Mouse (Mus musculus): ENCODE measurements around the gene Ncf2. TPM values are rescaled to one million over a fixed set of nuclear protein-coding genes. Genes with fewer than 3 reads are reported as not detected.

The Ncf2 gene
- polyA plus RNA-seq, 1 experiment = 2.7 TPM

DNA sequence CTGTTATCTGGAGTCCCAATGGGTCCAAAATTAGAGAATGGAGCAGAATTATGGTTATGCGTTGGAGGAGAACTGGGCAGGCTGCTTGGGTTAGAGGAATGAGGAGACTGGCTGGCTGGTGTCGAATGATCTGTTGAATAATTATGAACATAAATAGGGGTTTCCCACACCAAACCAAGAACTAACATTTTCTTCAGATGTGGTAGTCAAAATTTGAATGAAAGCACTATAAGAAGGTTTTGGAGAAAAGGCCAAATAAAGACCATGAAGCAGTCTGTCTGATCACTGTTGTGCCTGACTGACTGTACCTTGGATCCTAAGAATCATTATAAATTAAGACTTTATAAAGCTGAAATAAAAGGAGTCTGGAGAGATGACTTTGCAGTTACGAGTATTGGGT is 40.3 kb downstream of the Ncf2 start:
- Histone ChIP-seq H3K4me1 (ENCODE audit: control insufficient read depth, insufficient read depth, low read length) (no peaks in the 10 kb centered on the region), H3K27me3 (ENCODE audit: control insufficient read depth, insufficient read depth, low read length) (no peaks in the 10 kb centered on the region), H3K27ac (ENCODE audit: insufficient read depth, low read length) (no peak overlapping the region), H3K4me3 (replicated peaks; ENCODE audit: insufficient read depth, low read depth, low read length) (no peak overlapping the region)
- WGBS = 87% methylated on average over 3 of the region's 3 CpGs
- TF ChIP-seq POLR2A (IDR thresholded peaks at IDR 0.05; ENCODE audit: borderline replicate concordance, insufficient read depth, low read length) (no peak), CTCF (IDR thresholded peaks at IDR 0.05; ENCODE audit: borderline replicate concordance, insufficient read depth, low read depth, low read length) (no peak)
- no peak for DNase-seq

DNA sequence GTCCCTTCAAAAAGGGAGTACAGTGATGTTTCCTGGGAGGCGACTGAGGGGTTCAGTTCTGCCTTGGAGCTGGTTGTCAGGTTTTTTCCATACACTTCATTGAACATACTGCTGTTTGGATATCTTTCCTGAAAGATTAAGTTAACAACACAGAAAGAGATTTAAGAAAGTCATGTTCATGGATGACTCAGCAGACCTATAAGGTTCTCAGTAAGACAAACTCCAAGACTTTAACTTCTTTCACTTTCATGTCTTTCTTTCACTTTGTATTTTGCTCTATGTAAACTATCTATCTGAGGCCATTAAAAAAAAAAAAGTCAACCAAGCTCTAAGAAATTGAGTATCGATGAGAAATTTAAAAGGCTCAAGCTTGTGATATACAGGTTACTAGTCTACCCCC is 41.1 kb downstream of the Ncf2 start:
- Histone ChIP-seq H3K27ac (ENCODE audit: insufficient read depth, low read length) (no peak overlapping the region), H3K4me3 (replicated peaks; ENCODE audit: insufficient read depth, low read depth, low read length) (no peak overlapping the region), H3K4me1 (ENCODE audit: control insufficient read depth, insufficient read depth, low read length) (no peaks in the 10 kb centered on the region), H3K27me3 (ENCODE audit: control insufficient read depth, insufficient read depth, low read length) (no peaks in the 10 kb centered on the region)
- no peak for DNase-seq
- no peak for TF ChIP-seq POLR2A (IDR thresholded peaks at IDR 0.05; ENCODE audit: borderline replicate concordance, insufficient read depth, low read length)
- TF ChIP-seq CTCF (IDR thresholded peaks at IDR 0.05; ENCODE audit: borderline replicate concordance, insufficient read depth, low read depth, low read length) = no peak
- 92% methylated on average over 2 of the region's 2 CpGs for WGBS

DNA sequence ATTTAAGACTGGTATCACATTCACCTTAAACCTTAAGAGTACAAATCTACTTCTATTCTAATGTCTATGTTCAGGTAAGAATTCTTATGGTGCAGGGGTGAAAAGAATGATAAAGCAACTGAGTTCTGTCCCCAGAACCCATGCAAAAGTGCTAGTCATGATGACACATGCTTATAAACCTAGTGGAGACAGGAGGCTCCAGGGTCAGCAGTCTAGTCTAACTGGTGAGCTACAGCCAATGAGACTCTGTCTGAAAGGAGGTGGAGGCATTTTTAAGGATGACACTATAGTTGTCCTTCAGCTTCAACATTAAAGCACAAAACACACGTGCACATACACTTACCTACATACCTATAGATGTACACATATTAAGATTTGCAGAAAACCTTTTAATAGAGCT is 44.6 kb downstream of the Ncf2 start:
- H3K4me3 ChIP-seq (replicated peaks; ENCODE audit: insufficient read depth, low read depth, low read length) = no peak overlapping the region
- no peak for DNase-seq
- 96% methylated on average over 1 of the region's 1 CpGs for WGBS
- H3K27ac ChIP-seq (ENCODE audit: insufficient read depth, low read length) = no peak overlapping the region
- no peak for TF ChIP-seq CTCF (IDR thresholded peaks at IDR 0.05; ENCODE audit: borderline replicate concordance, insufficient read depth, low read depth, low read length)
- no peaks in the 10 kb centered on the region for H3K4me1 ChIP-seq (ENCODE audit: control insufficient read depth, insufficient read depth, low read length)
- no peaks in the 10 kb centered on the region for H3K27me3 ChIP-seq (ENCODE audit: control insufficient read depth, insufficient read depth, low read length)

DNA sequence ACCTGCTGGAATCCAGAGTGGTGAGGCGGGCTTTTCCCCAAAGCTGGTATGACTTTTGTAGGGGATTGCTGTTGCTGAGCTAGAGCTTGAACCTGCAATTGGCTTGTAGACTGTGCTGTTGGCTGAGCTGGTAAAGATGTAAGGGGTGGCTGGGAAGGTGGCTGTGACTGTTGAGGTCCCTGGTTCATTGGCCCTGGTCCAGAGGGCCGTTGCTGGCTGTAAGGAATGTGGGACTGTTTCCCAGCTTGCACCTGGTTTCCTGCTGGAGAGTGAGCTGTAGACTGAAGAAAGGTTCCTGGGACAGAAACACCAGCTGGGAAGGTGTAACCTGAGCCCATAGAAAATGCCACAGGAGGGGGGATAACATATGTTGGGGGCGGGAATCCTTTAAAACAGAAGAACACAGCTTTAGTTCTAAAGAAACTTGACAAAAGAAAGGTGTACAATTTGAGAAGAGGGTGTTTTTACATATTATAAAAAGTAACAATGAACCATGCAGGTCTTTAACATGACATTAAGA is 45.3 kb downstream of the Ncf2 start:
- 67% methylated on average over 3 of the region's 3 CpGs for WGBS

DNA sequence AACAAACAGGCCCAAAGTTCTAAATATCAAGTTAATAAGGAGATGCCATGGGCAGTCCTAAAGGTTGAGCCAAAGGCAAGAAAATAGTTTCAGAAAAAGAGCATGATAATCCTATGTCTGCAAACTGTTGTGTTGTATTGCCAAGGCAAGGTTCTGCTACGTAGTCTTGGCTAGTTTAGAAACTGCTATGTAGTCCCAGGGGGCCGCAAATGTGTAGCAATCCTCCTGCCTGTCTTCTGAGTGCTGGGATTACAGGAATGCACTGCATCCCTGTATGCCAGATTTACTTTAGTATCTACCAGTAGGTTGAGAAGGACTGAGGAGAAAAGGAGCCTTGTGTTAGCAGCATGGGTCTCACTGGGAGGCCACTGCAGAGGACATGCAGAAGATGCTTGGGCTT is 46.9 kb downstream of the Ncf2 start:
- WGBS = 79% methylated on average over 2 of the region's 2 CpGs
- Histone ChIP-seq H3K4me3 (replicated peaks; ENCODE audit: insufficient read depth, low read depth, low read length) (no peak overlapping the region), H3K27me3 (ENCODE audit: control insufficient read depth, insufficient read depth, low read length) (no peaks in the 10 kb centered on the region), H3K4me1 (ENCODE audit: control insufficient read depth, insufficient read depth, low read length) (no peaks in the 10 kb centered on the region), H3K27ac (ENCODE audit: insufficient read depth, low read length) (no peak overlapping the region)
- no peak for DNase-seq
- TF ChIP-seq CTCF (IDR thresholded peaks at IDR 0.05; ENCODE audit: borderline replicate concordance, insufficient read depth, low read depth, low read length) (no peak), POLR2A (IDR thresholded peaks at IDR 0.05; ENCODE audit: borderline replicate concordance, insufficient read depth, low read length) (no peak)

More for the DNA sequence above, 45.3 kb downstream of the Ncf2 start:
- Histone ChIP-seq H3K27ac (ENCODE audit: insufficient read depth, low read length) (no peak overlapping the region), H3K4me1 (ENCODE audit: control insufficient read depth, insufficient read depth, low read length) (no peaks in the 10 kb centered on the region), H3K27me3 (ENCODE audit: control insufficient read depth, insufficient read depth, low read length) (no peaks in the 10 kb centered on the region), H3K4me3 (replicated peaks; ENCODE audit: insufficient read depth, low read depth, low read length) (no peak overlapping the region)
- DNase-seq = no peak
- TF ChIP-seq CTCF (IDR thresholded peaks at IDR 0.05; ENCODE audit: borderline replicate concordance, insufficient read depth, low read depth, low read length) (no peak), POLR2A (IDR thresholded peaks at IDR 0.05; ENCODE audit: borderline replicate concordance, insufficient read depth, low read length) (no peak)

DNA sequence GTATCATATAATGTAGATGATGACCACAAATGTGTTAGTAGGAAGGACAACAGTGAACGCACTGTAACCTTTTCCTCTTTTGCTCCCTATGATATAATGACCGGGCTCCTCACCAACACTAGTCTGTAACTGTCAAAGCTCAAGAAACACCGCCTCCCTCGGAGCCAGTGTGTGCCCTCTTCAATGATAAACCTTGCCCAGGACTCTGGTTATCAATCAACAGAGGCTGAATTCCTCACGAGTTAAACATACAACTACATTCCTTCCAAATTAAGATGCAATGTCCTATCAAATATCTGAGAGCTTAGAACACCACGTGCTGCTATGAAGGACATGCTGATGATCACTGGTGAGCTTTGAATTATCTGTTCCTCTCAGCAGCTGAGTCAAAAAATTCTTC is 69.9 kb downstream of the Ncf2 start:
- Histone ChIP-seq H3K27me3 (ENCODE audit: control insufficient read depth, insufficient read depth, low read length) (no peaks in the 10 kb centered on the region), H3K4me1 (ENCODE audit: control insufficient read depth, insufficient read depth, low read length) (peaks cover 2% of the 10 kb centered on the region), H3K4me3 (replicated peaks; ENCODE audit: insufficient read depth, low read depth, low read length) (no peak overlapping the region), H3K27ac (ENCODE audit: insufficient read depth, low read length) (no peak overlapping the region)
- WGBS = 90% methylated on average over 6 of the region's 6 CpGs
- DNase-seq = no peak
- TF ChIP-seq POLR2A (IDR thresholded peaks at IDR 0.05; ENCODE audit: borderline replicate concordance, insufficient read depth, low read length) (no peak), CTCF (IDR thresholded peaks at IDR 0.05; ENCODE audit: borderline replicate concordance, insufficient read depth, low read depth, low read length) (no peak)

DNA sequence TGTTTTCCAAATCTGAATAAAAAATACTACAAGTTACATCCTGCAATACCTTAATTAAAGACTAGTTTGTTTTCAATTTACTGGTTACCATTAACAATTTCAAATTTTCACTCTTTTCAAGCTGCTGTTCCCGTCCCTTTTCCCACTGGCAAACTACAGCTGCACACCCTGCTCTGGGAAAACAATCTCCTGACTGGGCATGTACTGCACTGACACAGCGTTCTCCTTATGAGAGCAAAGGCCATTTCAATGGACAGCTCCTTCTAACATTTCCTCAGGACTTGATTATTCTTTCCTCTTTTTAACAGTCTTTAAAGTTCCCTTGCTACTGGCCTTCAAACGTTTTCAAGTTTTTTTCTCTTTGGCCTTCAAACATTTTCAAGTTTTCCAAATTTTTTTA is 71.0 kb downstream of the Ncf2 start:
- no peak overlapping the region for H3K4me3 ChIP-seq (replicated peaks; ENCODE audit: insufficient read depth, low read depth, low read length)
- peaks cover 2% of the 10 kb centered on the region for H3K4me1 ChIP-seq (ENCODE audit: control insufficient read depth, insufficient read depth, low read length)
- no peak for DNase-seq
- H3K27me3 ChIP-seq (ENCODE audit: control insufficient read depth, insufficient read depth, low read length) = no peaks in the 10 kb centered on the region
- TF ChIP-seq CTCF (IDR thresholded peaks at IDR 0.05; ENCODE audit: borderline replicate concordance, insufficient read depth, low read depth, low read length) (no peak), POLR2A (IDR thresholded peaks at IDR 0.05; ENCODE audit: borderline replicate concordance, insufficient read depth, low read length) (no peak)
- WGBS = 77% methylated on average over 3 of the region's 3 CpGs
- H3K27ac ChIP-seq (ENCODE audit: insufficient read depth, low read length) = no peak overlapping the region

Other genes with a start within 250 kb of the Ncf2 start
- not detected in 2 replicates for gene Apobec4, start 49.6 kb upstream of the Ncf2 start, polyA plus RNA-seq (2012; rRNA removed)
- gene Rgl1, start 33.8 kb upstream of the Ncf2 start, polyA plus RNA-seq (2012; rRNA removed) = 22.4 and 24.4 TPM in 2 replicates
- 71.3 and 72.0 TPM in 2 replicates for gene Arpc5, start 33.7 kb upstream of the Ncf2 start, polyA plus RNA-seq (2012; rRNA removed)
- 47.3 and 51.8 TPM in 2 replicates for gene Smg7, start 102.5 kb downstream of the Ncf2 start, polyA plus RNA-seq (2012; rRNA removed)
- 120 and 131 TPM in 2 replicates for gene Nmnat2, start 154.8 kb downstream of the Ncf2 start, polyA plus RNA-seq (2012; rRNA removed)